Mouse (Mus musculus) frontal cortex, postnatal 14 days (tissue): Measurements from ENCODE around the gene Cnpy1.
A peak's percentile ranks its signal among the peaks of the same experiment; 100 is the strongest.

Experiments
- DNase-seq, 2 experiments: peaks; one replicate each; pipeline ENCODE4 v3.0.0; 2022; ENCODE audit warnings: low spot score in 2 of 2

The Cnpy1 gene

GRCm38 (mm10) chr5:28191201-28192098 lies 54.2 kb downstream of the Cnpy1 start:
- no peak for DNase-seq

GRCm38 (mm10) chr5:28179237-28179790 lies 66.3 kb downstream of the Cnpy1 start:
- DNase-seq, result no peak

- no peak for DNase-seq
These were observed 67.3 kb downstream of the Cnpy1 start for GRCm38 (mm10) chr5:28178322-28178721.

GRCm38 (mm10) chr5:28176585-28176984 lies 69.0 kb downstream of the Cnpy1 start:
- DNase-seq, result no peak

GRCm38 (mm10) chr5:28176023-28176422 lies 69.6 kb downstream of the Cnpy1 start:
- DNase-seq, result no peak

GRCm38 (mm10) chr5:28175570-28175919 lies 70.1 kb downstream of the Cnpy1 start:
- no peak for DNase-seq

- no peak for DNase-seq
These were observed 70.6 kb downstream of the Cnpy1 start for GRCm38 (mm10) chr5:28174876-28175569.

- no peak for DNase-seq
These were observed 71.5 kb downstream of the Cnpy1 start for GRCm38 (mm10) chr5:28174086-28174485.

GRCm38 (mm10) chr5:28173674-28174073 lies 71.9 kb downstream of the Cnpy1 start:
- DNase-seq, result no peak

- DNase-seq, result no peak
These were observed 72.5 kb downstream of the Cnpy1 start for GRCm38 (mm10) chr5:28172921-28173670.

GRCm38 (mm10) chr5:28172261-28172920 lies 73.2 kb downstream of the Cnpy1 start:
- DNase-seq, result no peak

- DNase-seq, result no peak
These were observed 73.9 kb downstream of the Cnpy1 start for GRCm38 (mm10) chr5:28171667-28172066.

GRCm38 (mm10) chr5:28170892-28171291 lies 74.7 kb downstream of the Cnpy1 start:
- DNase-seq, result no peak

GRCm38 (mm10) chr5:28170081-28170480 lies 75.5 kb downstream of the Cnpy1 start:
- no peak for DNase-seq

GRCm38 (mm10) chr5:28169166-28169801 lies 76.3 kb downstream of the Cnpy1 start:
- DNase-seq, result no peak

GRCm38 (mm10) chr5:28168253-28169165 lies 77.1 kb downstream of the Cnpy1 start:
- no peak for DNase-seq

- DNase-seq, result peak in 1 of 2 experiments; percentile 20
These were observed 77.9 kb downstream of the Cnpy1 start for GRCm38 (mm10) chr5:28167611-28168252.

- DNase-seq, result no peak
These were observed 79.1 kb downstream of the Cnpy1 start for GRCm38 (mm10) chr5:28166256-28167231.
